Mouse (Mus musculus): ENCODE measurements around the gene Lrrc55. TPM values are rescaled to one million over a fixed set of nuclear protein-coding genes. Genes with fewer than 3 reads are reported as not detected.

Gene Lrrc55
- polyA plus RNA-seq, 1 experiment, result not detected

DNA sequence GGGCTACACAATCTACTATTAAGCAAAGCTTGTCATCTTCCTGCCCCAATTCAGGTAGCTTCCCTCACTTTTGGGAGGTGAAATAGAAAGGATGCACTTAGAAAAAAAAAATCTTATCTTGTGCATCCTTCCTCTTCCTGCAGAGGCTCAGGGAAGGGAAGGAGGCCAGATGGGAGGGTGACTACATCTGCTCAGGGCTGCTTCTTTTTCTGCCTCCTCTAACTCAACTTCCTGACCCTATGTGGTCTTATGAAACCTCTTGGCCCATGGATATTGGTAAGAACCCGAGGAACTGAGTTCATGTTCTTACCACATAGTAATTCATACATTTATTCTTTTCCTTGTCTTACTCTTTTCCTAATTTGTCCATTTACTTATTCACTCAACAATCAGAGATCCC lies 61.9 kb downstream of the Lrrc55 start:
- WGBS, result 0% methylated on average over 1 of the region's 1 CpGs
- TF ChIP-seq POLR2A (IDR thresholded peaks at IDR 0.05; ENCODE audit: borderline replicate concordance, control insufficient read depth, low read depth, low read length) (no peak), CTCF (IDR thresholded peaks at IDR 0.05; ENCODE audit: control insufficient read depth, insufficient read depth, low read length) (no peak)
- H3K27ac ChIP-seq (ENCODE audit: control insufficient read depth, insufficient read depth, low read depth, low read length, poor library complexity), result no peak overlapping the region
- H3K4me3 ChIP-seq (replicated peaks; ENCODE audit: control insufficient read depth, low read depth, low read length), result no peak overlapping the region
- peaks cover 7% of the 10 kb centered on the region for H3K4me1 ChIP-seq (ENCODE audit: control insufficient read depth, insufficient read depth, low read length)

DNA sequence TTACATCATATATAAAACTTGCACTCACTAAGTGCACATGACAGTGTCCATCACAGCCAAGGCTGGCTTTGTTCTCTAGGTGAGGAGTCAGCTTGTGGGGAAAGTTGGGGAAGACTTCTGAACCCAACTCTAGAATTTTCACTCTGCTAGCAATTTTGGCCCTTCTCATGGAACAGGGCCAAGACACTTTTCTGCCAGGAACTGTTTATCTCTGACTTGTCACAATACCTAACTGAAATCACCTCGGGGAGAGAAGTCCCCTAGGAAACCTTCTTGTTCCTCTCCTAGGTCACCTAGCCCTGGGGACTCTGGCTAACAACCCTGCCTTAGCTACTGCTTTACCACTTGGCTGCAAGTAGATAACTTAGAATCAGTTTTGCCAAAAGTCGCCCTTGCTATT lies 64.8 kb downstream of the Lrrc55 start:
- WGBS, result 28% methylated on average over 2 of the region's 2 CpGs
- TF ChIP-seq POLR2A (IDR thresholded peaks at IDR 0.05; ENCODE audit: borderline replicate concordance, control insufficient read depth, low read depth, low read length), result no peak
- TF ChIP-seq CTCF (IDR thresholded peaks at IDR 0.05; ENCODE audit: control insufficient read depth, insufficient read depth, low read length), result no peak
- Histone ChIP-seq H3K4me3 (replicated peaks; ENCODE audit: control insufficient read depth, low read depth, low read length) (no peak overlapping the region), H3K4me1 (ENCODE audit: control insufficient read depth, insufficient read depth, low read length) (peaks cover 7% of the 10 kb centered on the region), H3K27ac (ENCODE audit: control insufficient read depth, insufficient read depth, low read depth, low read length, poor library complexity) (no peak overlapping the region)

DNA sequence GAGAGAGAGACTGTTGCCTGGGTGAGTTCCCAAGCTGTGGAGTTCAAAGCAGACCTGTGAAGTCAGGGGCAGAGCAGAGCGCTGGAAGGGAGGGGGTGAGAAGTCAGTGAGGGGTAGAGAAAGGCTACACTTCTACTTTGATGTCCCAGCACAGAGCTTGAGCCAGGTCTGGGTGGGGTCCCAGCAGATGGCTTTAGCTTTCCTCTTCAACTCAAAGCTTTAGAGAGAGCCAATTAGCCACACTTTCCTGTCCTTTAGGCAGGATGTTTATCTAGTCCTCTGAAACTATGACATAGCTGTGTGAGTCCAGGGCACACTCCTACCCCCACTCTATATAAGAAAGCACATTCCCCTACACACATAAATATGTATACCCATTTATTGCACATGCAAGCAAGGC lies 65.3 kb downstream of the Lrrc55 start:
- 79% methylated on average over 1 of the region's 1 CpGs for WGBS
- Histone ChIP-seq H3K27ac (ENCODE audit: control insufficient read depth, insufficient read depth, low read depth, low read length, poor library complexity) (no peak overlapping the region), H3K4me3 (replicated peaks; ENCODE audit: control insufficient read depth, low read depth, low read length) (no peak overlapping the region), H3K4me1 (ENCODE audit: control insufficient read depth, insufficient read depth, low read length) (peaks cover 4% of the 10 kb centered on the region; the same call in 1 of the 2 replicates)
- no peak for TF ChIP-seq CTCF (IDR thresholded peaks at IDR 0.05; ENCODE audit: control insufficient read depth, insufficient read depth, low read length)
- TF ChIP-seq POLR2A (IDR thresholded peaks at IDR 0.05; ENCODE audit: borderline replicate concordance, control insufficient read depth, low read depth, low read length), result no peak

DNA sequence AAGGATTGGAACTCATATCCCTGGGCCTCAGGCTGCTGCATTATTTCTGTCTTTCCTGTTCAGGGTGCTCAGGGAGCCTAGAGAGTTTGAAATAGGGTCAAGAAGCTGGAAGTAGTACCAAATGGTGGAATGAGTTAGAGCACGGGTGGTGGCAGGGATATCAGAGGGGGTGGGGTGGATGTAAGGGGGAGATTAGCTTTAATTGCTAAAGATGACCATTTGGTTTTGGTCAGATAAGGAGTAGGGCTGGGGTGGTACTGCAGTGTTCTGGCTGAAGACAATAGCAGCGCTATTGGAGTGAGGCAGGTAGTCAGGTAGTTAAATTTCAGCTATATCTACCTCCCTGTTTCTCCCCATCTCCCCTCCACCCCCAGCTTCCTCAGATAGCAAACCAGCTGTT lies 65.8 kb downstream of the Lrrc55 start:
- Histone ChIP-seq H3K4me1 (ENCODE audit: control insufficient read depth, insufficient read depth, low read length) (peaks cover 2% of the 10 kb centered on the region; the same call in 1 of the 2 replicates), H3K4me3 (replicated peaks; ENCODE audit: control insufficient read depth, low read depth, low read length) (no peak overlapping the region), H3K27ac (ENCODE audit: control insufficient read depth, insufficient read depth, low read depth, low read length, poor library complexity) (no peak overlapping the region)
- whole genome bisulfite sequencing, result 55% methylated on average over 2 of the region's 2 CpGs
- TF ChIP-seq POLR2A (IDR thresholded peaks at IDR 0.05; ENCODE audit: borderline replicate concordance, control insufficient read depth, low read depth, low read length) (no peak), CTCF (IDR thresholded peaks at IDR 0.05; ENCODE audit: control insufficient read depth, insufficient read depth, low read length) (no peak)

DNA sequence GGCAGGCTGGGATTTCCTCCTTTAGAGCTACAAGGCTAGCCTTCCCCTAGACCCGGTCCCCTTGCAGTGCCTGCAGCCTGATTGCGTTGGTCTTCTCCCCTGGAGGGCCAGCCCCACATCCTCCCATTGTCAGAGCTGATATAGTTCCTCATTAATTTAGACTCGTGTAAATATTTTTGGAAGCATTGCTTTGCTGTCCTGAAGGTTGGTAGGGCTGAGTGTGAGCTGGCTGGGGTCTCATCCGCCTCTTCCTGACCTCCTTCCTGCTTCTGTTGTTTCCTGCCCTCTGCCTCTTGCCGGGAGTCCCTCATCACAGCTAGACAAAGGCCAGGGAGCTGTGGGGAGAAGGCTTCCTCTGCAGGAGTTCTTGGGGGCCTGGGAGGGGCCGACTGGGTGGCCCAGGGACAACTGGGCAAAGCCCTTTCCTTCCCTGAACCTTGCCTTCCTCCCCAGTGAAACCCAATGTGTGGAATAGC lies 67.5 kb downstream of the Lrrc55 start:
- H3K27ac ChIP-seq (ENCODE audit: control insufficient read depth, insufficient read depth, low read depth, low read length, poor library complexity), result no peak overlapping the region
- no peak overlapping the region for H3K4me3 ChIP-seq (replicated peaks; ENCODE audit: control insufficient read depth, low read depth, low read length)
- WGBS, result 14% methylated on average over 6 of the region's 6 CpGs
- H3K4me1 ChIP-seq (ENCODE audit: control insufficient read depth, insufficient read depth, low read length), result no peaks in the 10 kb centered on the region; the same call in 1 of the 2 replicates
- TF ChIP-seq POLR2A (IDR thresholded peaks at IDR 0.05; ENCODE audit: borderline replicate concordance, control insufficient read depth, low read depth, low read length), result no peak

DNA sequence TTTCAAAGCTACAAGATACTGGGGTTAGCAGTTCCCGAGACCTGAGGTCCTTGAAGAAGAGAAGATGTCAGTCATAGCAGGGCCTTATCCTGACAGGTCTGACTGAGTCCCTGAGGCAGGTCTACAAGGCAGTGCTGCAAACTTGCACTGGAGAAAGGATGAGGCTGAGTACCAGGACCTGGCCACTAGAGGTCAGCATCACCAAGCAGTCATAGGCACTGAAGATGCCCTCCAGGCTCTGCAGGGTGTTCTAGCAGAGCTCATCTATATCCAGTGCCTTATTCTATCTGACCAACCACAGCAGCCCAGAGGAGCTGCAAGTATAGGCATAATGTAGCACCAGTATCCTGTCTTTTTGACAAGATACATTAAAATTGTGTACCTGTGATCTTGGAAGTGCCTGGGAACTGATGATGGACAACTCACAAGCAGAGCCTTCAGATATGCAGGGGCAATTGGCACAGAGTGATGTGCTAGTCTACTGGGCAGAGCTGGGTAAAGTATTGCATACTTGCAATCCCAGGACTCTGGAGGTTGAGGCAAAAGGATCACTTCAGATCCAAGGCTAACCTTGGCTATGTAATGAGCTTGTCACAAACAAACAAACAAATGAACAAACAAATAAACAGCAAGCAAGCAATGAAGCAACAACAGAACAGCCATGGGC lies 73.0 kb downstream of the Lrrc55 start:
- WGBS, result 58% methylated on average over 1 of the region's 1 CpGs
- no peak for TF ChIP-seq POLR2A (IDR thresholded peaks at IDR 0.05; ENCODE audit: borderline replicate concordance, control insufficient read depth, low read depth, low read length)
- TF ChIP-seq CTCF (IDR thresholded peaks at IDR 0.05; ENCODE audit: control insufficient read depth, insufficient read depth, low read length), result peak; percentile 96
- no peak overlapping the region for H3K4me3 ChIP-seq (replicated peaks; ENCODE audit: control insufficient read depth, low read depth, low read length)

DNA sequence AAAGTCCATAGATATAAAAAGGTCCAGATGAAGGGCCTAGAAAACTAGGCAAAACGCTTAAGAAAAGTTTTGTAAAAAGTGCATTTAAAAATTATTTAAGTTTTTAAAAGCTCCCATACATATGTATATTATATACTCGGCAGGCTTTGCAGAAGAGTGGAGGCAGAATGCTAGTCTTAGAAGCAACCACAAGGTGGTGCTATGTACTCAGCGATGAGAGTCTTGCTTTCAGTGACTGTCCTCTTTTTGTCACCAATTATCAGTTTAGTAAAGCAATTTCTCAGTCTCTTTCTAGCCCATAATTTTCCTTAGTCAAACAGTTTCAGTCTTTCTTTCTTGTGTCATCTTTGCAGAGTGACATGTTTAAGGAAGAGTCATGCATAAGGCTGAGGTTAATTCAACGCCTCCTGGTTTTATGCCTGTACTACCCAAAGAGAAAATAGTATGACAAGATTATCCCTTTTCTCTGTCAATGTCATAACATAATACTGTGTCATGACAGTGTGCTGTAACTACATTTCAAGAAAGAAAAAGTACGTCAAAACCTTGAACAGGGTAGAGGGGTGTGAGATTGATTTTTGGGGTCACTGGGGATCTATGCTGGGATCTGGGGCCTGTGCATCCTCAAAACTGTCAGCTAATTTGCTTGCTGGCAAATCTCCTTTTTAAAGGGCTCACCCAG lies 73.7 kb downstream of the Lrrc55 start:
- Histone ChIP-seq H3K27ac (ENCODE audit: control insufficient read depth, insufficient read depth, low read depth, low read length, poor library complexity) (no peak overlapping the region), H3K4me3 (replicated peaks; ENCODE audit: control insufficient read depth, low read depth, low read length) (no peak overlapping the region), H3K4me1 (ENCODE audit: control insufficient read depth, insufficient read depth, low read length) (no peaks in the 10 kb centered on the region)
- TF ChIP-seq CTCF (IDR thresholded peaks at IDR 0.05; ENCODE audit: control insufficient read depth, insufficient read depth, low read length), result no peak
- no peak for TF ChIP-seq POLR2A (IDR thresholded peaks at IDR 0.05; ENCODE audit: borderline replicate concordance, control insufficient read depth, low read depth, low read length)
- 30% methylated on average over 5 of the region's 5 CpGs for WGBS

More for the DNA sequence above, 73.0 kb downstream of the Lrrc55 start:
- Histone ChIP-seq H3K27ac (ENCODE audit: control insufficient read depth, insufficient read depth, low read depth, low read length, poor library complexity) (no peak overlapping the region), H3K4me1 (ENCODE audit: control insufficient read depth, insufficient read depth, low read length) (no peaks in the 10 kb centered on the region)

Other genes starting within 250 kb of the Lrrc55 start
- gene Prg2, start 216.7 kb downstream of the Lrrc55 start, polyA plus RNA-seq (2011; ENCODE audit: insufficient read depth, insufficient read length, low replicate concordance, missing spikeins), result 248 and 464 TPM in 2 replicates
- gene Prg3, start 209.0 kb downstream of the Lrrc55 start, polyA plus RNA-seq (2011; ENCODE audit: insufficient read depth, insufficient read length, low replicate concordance, missing spikeins), result 10.6 and 22.8 TPM in 2 replicates
- 140 and 170 TPM in 2 replicates for gene Ssrp1, start 160.0 kb downstream of the Lrrc55 start, polyA plus RNA-seq (2011; ENCODE audit: insufficient read depth, insufficient read length, low replicate concordance, missing spikeins)
- 1.2 and 3.8 TPM in 2 replicates for gene P2rx3, start 159.7 kb downstream of the Lrrc55 start, polyA plus RNA-seq (2011; ENCODE audit: insufficient read depth, insufficient read length, low replicate concordance, missing spikeins)
- 5.0 and 8.0 TPM in 2 replicates for gene Tnks1bp1, start 149.2 kb downstream of the Lrrc55 start, polyA plus RNA-seq (2011; ENCODE audit: insufficient read depth, insufficient read length, low replicate concordance, missing spikeins)
- 0.99 and 5.1 TPM in 2 replicates for gene Aplnr, start 61.0 kb downstream of the Lrrc55 start, polyA plus RNA-seq (2011; ENCODE audit: insufficient read depth, insufficient read length, low replicate concordance, missing spikeins)
- not detected in 2 replicates for gene Olfr987, start 142.1 kb upstream of the Lrrc55 start, polyA plus RNA-seq (2011; ENCODE audit: insufficient read depth, insufficient read length, low replicate concordance, missing spikeins)
- gene Olfr988, start 166.0 kb upstream of the Lrrc55 start, polyA plus RNA-seq (2011; ENCODE audit: insufficient read depth, insufficient read length, low replicate concordance, missing spikeins), result not detected in 2 replicates
- gene Olfr992, start 212.3 kb upstream of the Lrrc55 start, polyA plus RNA-seq (2011; ENCODE audit: insufficient read depth, insufficient read length, low replicate concordance, missing spikeins), result not detected in 2 replicates
- not detected in 2 replicates for gene Olfr993, start 217.7 kb upstream of the Lrrc55 start, polyA plus RNA-seq (2011; ENCODE audit: insufficient read depth, insufficient read length, low replicate concordance, missing spikeins)
- not detected in 2 replicates for gene Olfr994, start 239.3 kb upstream of the Lrrc55 start, polyA plus RNA-seq (2011; ENCODE audit: insufficient read depth, insufficient read length, low replicate concordance, missing spikeins)
- gene Olfr995, start 246.4 kb upstream of the Lrrc55 start, polyA plus RNA-seq (2011; ENCODE audit: insufficient read depth, insufficient read length, low replicate concordance, missing spikeins), result not detected in 2 replicates

Data from bone marrow, adult 2 months (tissue).